Mouse (Mus musculus) G1E (cell line): ENCODE data around the gene Slc13a4. TPM values are rescaled to one million over a fixed set of nuclear protein-coding genes. Genes with fewer than 3 reads are reported as not detected.

ENCODE experiments used
- ATAC-seq: 2 replicates; pipeline ENCODE4 v1.8.0; 2016; ENCODE audit warnings: mild to moderate bottlenecking; ENCODE audit not compliant: insufficient number of reproducible peaks, poor library complexity, low FRiP score, severe bottlenecking; ENCODE audit errors: extremely low read depth
- DNase-seq: peaks from one replicate; pipeline ENCODE4 v3.0.0; 2012; ENCODE audit warnings: low spot score
- H3K27me3 ChIP-seq: 2 replicates; pipeline ENCODE4 v1.6.1; 2012; ENCODE audit warnings: mild to moderate bottlenecking, low read length, inconsistent platforms; ENCODE audit not compliant: insufficient read depth
- H3K36me3 ChIP-seq: replicated peaks from 2 replicates; pipeline ENCODE3; 2012; ENCODE audit warnings: mild to moderate bottlenecking, inconsistent platforms
- H3K4me1 ChIP-seq: 2 replicates; pipeline ENCODE4 v1.6.1; 2012; ENCODE audit warnings: low read depth, low read length, inconsistent platforms, mixed read lengths; ENCODE audit not compliant: insufficient read depth
- H3K4me3 ChIP-seq: 2 replicates; pipeline ENCODE4 v1.5.1; 2012; ENCODE audit warnings: low read depth, mild to moderate bottlenecking, inconsistent platforms, low read length, moderate library complexity, mixed read lengths
- H3K9me3 ChIP-seq: replicated peaks from 2 replicates; pipeline ENCODE4 v1.6.1; 2012; ENCODE audit warnings: inconsistent platforms
- CTCF ChIP-seq: IDR thresholded peaks from 2 replicates; pipeline ENCODE4 v1.5.1; 2012; ENCODE audit warnings: low read depth, low read length, inconsistent platforms, mixed read lengths
- GATA1 ChIP-seq: IDR thresholded peaks from 2 replicates; pipeline ENCODE4 v1.6.1; 2012; ENCODE audit warnings: borderline replicate concordance, low read length, inconsistent platforms, mixed read lengths
- GATA2 ChIP-seq: IDR thresholded peaks from 2 replicates; pipeline ENCODE4 v1.6.1; 2012; ENCODE audit warnings: low read depth, low read length, inconsistent platforms, borderline replicate concordance
- POLR2AphosphoS5 ChIP-seq: IDR thresholded peaks from 2 replicates; pipeline ENCODE4 v1.6.1; 2012; ENCODE audit warnings: low read depth, low read length, inconsistent platforms; ENCODE audit not compliant: insufficient replicate concordance
- TAL1 ChIP-seq: conservative IDR thresholded peaks from 2 replicates; pipeline ENCODE4 v1.6.1; 2012; ENCODE audit warnings: low read depth, low read length, inconsistent platforms, mixed read lengths
- polyA plus RNA-seq: library from polyadenylated mRNA; stranded (reverse); fragments of >175 nt; gene quantifications from 2 replicates; pipeline ENCODE4 v1.2.3, GENCODE M21; 2012
- total RNA-seq, 2 experiments: library from RNA; stranded (forward) in 1 of 2; stranded (reverse) in 1 of 2; fragments of 200-1000 nt in 1 of 2; fragments of >200 nt in 1 of 2; fragmentation: Nextera tagmentation in 1 of 2; gene quantifications; 2 replicates each; pipeline ENCODE4 v1.2.3; 2014 to 2017

The Slc13a4 gene
- total and polyA plus RNA-seq, 3 experiments = 0.05 TPM; not detected in 2

GRCm38 (mm10) chr6:35279306-35279705, 28.6 kb downstream of the Slc13a4 start:
- no peak overlapping the region for H3K4me3 ChIP-seq
- ATAC-seq (no peak), DNase-seq (no peak)
- H3K27me3 ChIP-seq = peaks cover 41% of the 10 kb centered on the region
- no peaks in the 10 kb centered on the region for H3K9me3 ChIP-seq
- no peak for TF ChIP-seq GATA2
- no peak for TF ChIP-seq POLR2AphosphoS5
- TF ChIP-seq TAL1 = no peak
- TF ChIP-seq CTCF = no peak
- TF ChIP-seq GATA1 = no peak
- H3K36me3 ChIP-seq = no peaks in the 10 kb centered on the region
- H3K4me1 ChIP-seq = no peaks in the 10 kb centered on the region; the same call in 1 of the 2 replicates

GRCm38 (mm10) chr6:35277903-35278587, 29.9 kb downstream of the Slc13a4 start:
- ATAC-seq = no peak
- H3K36me3 ChIP-seq = no peaks in the 10 kb centered on the region
- no peak for TF ChIP-seq GATA1
- no peak for TF ChIP-seq GATA2
- TF ChIP-seq POLR2AphosphoS5 = no peak
- no peak for TF ChIP-seq TAL1
- no peak for TF ChIP-seq CTCF
- no peak overlapping the region for H3K4me3 ChIP-seq
- peaks cover 51% of the 10 kb centered on the region for H3K27me3 ChIP-seq
- no peaks in the 10 kb centered on the region; the same call in 1 of the 2 replicates for H3K4me1 ChIP-seq
- DNase-seq = no peak
- H3K9me3 ChIP-seq = no peaks in the 10 kb centered on the region

- ATAC-seq = no peak
- peaks cover 54% of the 10 kb centered on the region for H3K27me3 ChIP-seq
- TF ChIP-seq GATA2 (no peak), TAL1 (no peak), POLR2AphosphoS5 (no peak), GATA1 (no peak), CTCF (no peak)
- H3K4me1 ChIP-seq = 0 out of 2 replicates have a peak, but pooled peaks cover 2% of the 10 kb centered on the region
- no peaks in the 10 kb centered on the region for H3K36me3 ChIP-seq
- H3K4me3 ChIP-seq = no peak overlapping the region
- DNase-seq = no peak
- no peaks in the 10 kb centered on the region for H3K9me3 ChIP-seq
Observed at GRCm38 (mm10) chr6:35273391-35274082, 34.4 kb downstream of the Slc13a4 start.

GRCm38 (mm10) chr6:35271868-35272765, 35.8 kb downstream of the Slc13a4 start:
- peaks cover 54% of the 10 kb centered on the region for H3K27me3 ChIP-seq
- H3K36me3 ChIP-seq = no peaks in the 10 kb centered on the region
- H3K4me1 ChIP-seq = 0 out of 2 replicates have a peak, but pooled peaks cover 2% of the 10 kb centered on the region
- TF ChIP-seq TAL1 = no peak
- no peak for TF ChIP-seq CTCF
- TF ChIP-seq GATA2 = no peak
- TF ChIP-seq POLR2AphosphoS5 = no peak
- TF ChIP-seq GATA1 = no peak
- H3K9me3 ChIP-seq = no peaks in the 10 kb centered on the region
- no peak overlapping the region for H3K4me3 ChIP-seq
- DNase-seq (no peak), ATAC-seq (no peak)

GRCm38 (mm10) chr6:35271094-35271855, 36.7 kb downstream of the Slc13a4 start:
- TF ChIP-seq CTCF (no peak), GATA2 (no peak), POLR2AphosphoS5 (no peak), GATA1 (no peak), TAL1 (no peak)
- ATAC-seq = no peak
- no peak overlapping the region for H3K4me3 ChIP-seq

More at GRCm38 (mm10) chr6:35271094-35271855, 36.7 kb downstream of the Slc13a4 start:
- H3K36me3 ChIP-seq = no peaks in the 10 kb centered on the region
- 0 out of 2 replicates have a peak, but pooled peaks cover 2% of the 10 kb centered on the region for H3K4me1 ChIP-seq
- DNase-seq = no peak
- H3K27me3 ChIP-seq = peaks cover 52% of the 10 kb centered on the region
- no peaks in the 10 kb centered on the region for H3K9me3 ChIP-seq
